Mouse (Mus musculus) MEL (cell line): ENCODE measurements at regions not wholly inside any gene's neighbourhood (a gene's known extent, or its start where the extent isn't known, plus 50 kb on each side); places are given as distances from the start of the nearest gene placed in this dataset.

Source experiments
- CTCF ChIP-seq, 3 experiments: IDR thresholded peaks in 2 of 3; conservative IDR thresholded peaks in 1 of 3; 2 replicates each; pipeline ENCODE4 v1.5.1; 2011 to 2012; ENCODE audit warnings: low read length in 3 of 3, low read depth in 2 of 3, mild to moderate bottlenecking in 2 of 3, improper control_type of control experiment in 1 of 3, inconsistent platforms in 1 of 3, mixed read lengths in 1 of 3, moderate library complexity in 1 of 3; ENCODE audit not compliant: control insufficient read depth in 1 of 3, insufficient read depth in 1 of 3, poor library complexity in 1 of 3, severe bottlenecking in 1 of 3
- E2F4 ChIP-seq: IDR thresholded peaks from 2 replicates; pipeline ENCODE4 v1.6.1; 2011; ENCODE audit warnings: low read depth, low read length, improper control_type of control experiment, borderline replicate concordance
- GABPA ChIP-seq: IDR thresholded peaks from 2 replicates; pipeline ENCODE4 v1.6.1; 2012; ENCODE audit warnings: low read depth, mild to moderate bottlenecking, inconsistent platforms, low read length, improper control_type of control experiment, moderate library complexity
- GATA1 ChIP-seq: IDR thresholded peaks from 2 replicates; pipeline ENCODE4 v1.6.1; 2011; ENCODE audit warnings: low read depth, low read length, improper control_type of control experiment
- HCFC1 ChIP-seq: IDR thresholded peaks from 2 replicates; pipeline ENCODE4 v1.6.1; 2012; ENCODE audit warnings: low read depth, mild to moderate bottlenecking, inconsistent platforms, low read length, improper control_type of control experiment, moderate library complexity
- MEF2A ChIP-seq: IDR thresholded peaks from 2 replicates; pipeline ENCODE4 v1.6.1; 2014; ENCODE audit warnings: low read depth, mild to moderate bottlenecking, inconsistent platforms, low read length, improper control_type of control experiment; ENCODE audit not compliant: poor library complexity, insufficient replicate concordance, severe bottlenecking; ENCODE audit errors: extremely low read depth
- NELFE ChIP-seq: IDR thresholded peaks from 2 replicates; pipeline ENCODE4 v1.6.1; 2011; ENCODE audit warnings: low read depth, low read length, improper control_type of control experiment
- POLR2A ChIP-seq, 2 experiments: IDR thresholded peaks; 2 replicates each; pipeline ENCODE4 v1.6.1; 2011 to 2012; ENCODE audit warnings: low read length in 2 of 2, mild to moderate bottlenecking in 2 of 2, control low read depth in 1 of 2, improper control_type of control experiment in 1 of 2, low read depth in 1 of 2, moderate library complexity in 1 of 2; ENCODE audit not compliant: control insufficient read depth in 1 of 2, insufficient read depth in 1 of 2, poor library complexity in 1 of 2
- SMC3 ChIP-seq: IDR thresholded peaks from 2 replicates; pipeline ENCODE4 v1.6.1; 2011; ENCODE audit warnings: low read depth, low read length, improper control_type of control experiment
- TBP ChIP-seq: IDR thresholded peaks from 2 replicates; pipeline ENCODE4 v1.8.0; 2011; ENCODE audit warnings: low read depth, low read length, improper control_type of control experiment
- UBTF ChIP-seq: IDR thresholded peaks from 2 replicates; pipeline ENCODE4 v1.6.1; 2012; ENCODE audit warnings: low read depth, mild to moderate bottlenecking, inconsistent platforms, low read length, improper control_type of control experiment, moderate library complexity, borderline replicate concordance; ENCODE audit not compliant: insufficient read depth
- USF1 ChIP-seq: IDR thresholded peaks from 2 replicates; pipeline ENCODE4 v1.6.1; 2014; ENCODE audit warnings: low read depth, mild to moderate bottlenecking, inconsistent platforms, low read length, improper control_type of control experiment, moderate library complexity

DNA sequence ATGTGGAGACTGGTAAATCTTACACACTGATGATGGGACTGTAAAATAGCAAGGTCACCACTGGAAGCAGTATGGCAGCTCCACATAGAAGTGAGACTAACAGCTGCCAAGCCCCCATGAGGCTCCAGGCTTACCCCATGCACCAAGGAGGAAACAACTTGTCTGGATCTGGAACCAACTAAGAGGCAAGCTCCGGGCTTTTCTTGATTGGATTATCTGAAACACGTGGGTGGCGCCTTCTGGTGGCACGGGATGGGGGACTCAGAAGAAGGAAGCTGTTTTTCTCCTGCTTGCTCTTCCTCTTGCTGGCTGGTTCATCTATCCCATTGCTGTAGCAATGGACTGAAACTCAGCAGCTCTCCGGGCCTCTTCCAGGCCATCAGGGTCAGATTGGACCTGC, 171.5 kb upstream of the Sulf2 start:
- TF ChIP-seq SMC3 (no peak), CTCF (IDR thresholded peaks at IDR 0.05 in 2 of 3, conservative IDR thresholded peaks at IDR 0.05 in 1 of 3; ENCODE audit: control insufficient read depth in 1 of 3, insufficient read depth in 1 of 3, low read depth in 2 of 3, low read length in 3 of 3, poor library complexity in 1 of 3, severe bottlenecking in 1 of 3) (no peak), GATA1 (no peak), MEF2A (no peak), GABPA (no peak), E2F4 (no peak), POLR2A (IDR thresholded peaks at IDR 0.05; ENCODE audit: control insufficient read depth in 1 of 2, insufficient read depth in 1 of 2, low read depth in 1 of 2, low read length in 2 of 2, poor library complexity in 1 of 2) (no peak), TBP (no peak), HCFC1 (no peak), USF1 (no peak), UBTF (no peak), NELFE (no peak)
